Mouse (Mus musculus) forebrain, embryonic 15.5 days (tissue): ENCODE measurements around the gene Dusp6. TPM values are rescaled to one million over a fixed set of nuclear protein-coding genes. Genes with fewer than 3 reads are reported as not detected.

Experiments
- ATAC-seq: fragments of 200-750 bp; cut with Nextera tagmentation; replicated peaks from 2 replicates; pipeline ENCODE4 v1.8.0; 2017; ENCODE audit warnings: mild to moderate bottlenecking, moderate TSS enrichment, moderate library complexity
- H3K27ac ChIP-seq: fragments of 300-500 bp; sonication (generic); replicated peaks from 2 replicates; pipeline ENCODE4 v1.5.1; 2015; ENCODE audit warnings: mild to moderate bottlenecking, inconsistent platforms
- H3K27me3 ChIP-seq: fragments of 300-500 bp; sonication (generic); 2 replicates; pipeline ENCODE4 v1.6.1; 2015; ENCODE audit warnings: inconsistent platforms
- H3K36me3 ChIP-seq: fragments of 300-500 bp; sonication (generic); 2 replicates; pipeline ENCODE4 v1.6.1; 2015; ENCODE audit warnings: mild to moderate bottlenecking, inconsistent platforms
- H3K4me1 ChIP-seq: fragments of 300-500 bp; sonication (generic); 2 replicates; pipeline ENCODE4 v1.6.1; 2015; ENCODE audit warnings: inconsistent platforms
- H3K4me2 ChIP-seq: fragments of 300-500 bp; sonication (generic); replicated peaks from 2 replicates; pipeline ENCODE4 v1.6.1; 2015; ENCODE audit warnings: mild to moderate bottlenecking, inconsistent platforms
- H3K4me3 ChIP-seq: fragments of 300-500 bp; sonication (generic); 2 replicates; pipeline ENCODE4 v1.5.1; 2015; ENCODE audit warnings: mild to moderate bottlenecking, inconsistent platforms
- H3K9ac ChIP-seq: fragments of 300-500 bp; sonication (generic); replicated peaks from 2 replicates; pipeline ENCODE4 v1.6.1; 2015; ENCODE audit warnings: mild to moderate bottlenecking, inconsistent platforms
- H3K9me3 ChIP-seq: fragments of 300-500 bp; sonication (generic); 2 replicates; pipeline ENCODE4 v1.6.1; 2016; ENCODE audit warnings: inconsistent platforms
- WGBS: fragments of 180-500 bp; shearing (Covaris S2); methylation state at CpG from one replicate; pipeline ENCODE4 v1.1.7; 2015; ENCODE audit warnings: mixed read lengths; 5-methylcytosine and 5-hydroxymethylcytosine counted together
- polyA plus RNA-seq: library from polyadenylated mRNA; unstranded; fragments of >200 nt; fragmentation: Nextera tagmentation; extraction: Ambion mirVana; gene quantifications from 2 replicates; pipeline ENCODE4 v1.2.1, GENCODE M21; 2015

The Dusp6 gene
- polyA plus RNA-seq, 1 experiment from 2014 or later = 36.4 TPM

DNA sequence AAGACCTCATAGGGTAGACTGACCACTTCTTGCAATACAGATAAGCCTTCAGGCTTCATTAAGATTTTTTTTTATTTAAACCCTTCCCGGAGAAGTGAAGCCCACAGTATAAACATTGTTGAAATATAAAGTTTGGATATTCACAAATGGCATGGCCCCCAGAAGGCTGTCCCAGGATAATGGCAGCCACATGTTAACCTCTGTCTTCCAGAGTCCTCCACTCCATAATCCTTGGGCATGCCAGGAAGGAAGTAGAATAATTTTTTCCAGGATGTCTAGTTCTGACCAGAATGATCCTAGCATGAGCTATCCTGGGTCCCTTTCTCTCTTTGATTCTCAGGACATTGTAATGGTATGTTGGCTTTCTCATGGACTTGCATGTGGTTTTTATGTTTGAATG, 4.6 kb downstream of the Dusp6 start:
- Histone ChIP-seq H3K9ac (no peak overlapping the region), H3K4me3 (no peak overlapping the region), H3K36me3 (no peaks in the 10 kb centered on the region), H3K27ac (no peak overlapping the region), H3K4me1 (peaks cover 45% of the 10 kb centered on the region), H3K27me3 (peaks cover 11% of the 10 kb centered on the region; the same call in 1 of the 2 replicates), H3K9me3 (no peaks in the 10 kb centered on the region), H3K4me2 (0 out of 2 replicates have a peak overlapping the region, but pooled peaks have one; percentile 2)
- no peak for ATAC-seq
- 66% methylated on average over 1 of the region's 1 CpGs for WGBS

GRCm38 (mm10) chr10:99268421-99269300, 5.6 kb downstream of the Dusp6 start:
- Histone ChIP-seq H3K36me3 (no peaks in the 10 kb centered on the region), H3K4me2 (peak overlapping the region; percentile 19; the same call in 1 of the 2 replicates), H3K9ac (peak overlapping the region; percentile 10; the same call in 1 of the 2 replicates), H3K27ac (peak overlapping the region; percentile 59), H3K4me3 (no peak overlapping the region), H3K27me3 (peaks cover 11% of the 10 kb centered on the region; the same call in 1 of the 2 replicates), H3K9me3 (no peaks in the 10 kb centered on the region), H3K4me1 (peaks cover 45% of the 10 kb centered on the region)
- peak; percentile 54; the same call in 1 of the 2 replicates for ATAC-seq
- WGBS = 14% methylated on average over 19 of the region's 19 CpGs

DNA sequence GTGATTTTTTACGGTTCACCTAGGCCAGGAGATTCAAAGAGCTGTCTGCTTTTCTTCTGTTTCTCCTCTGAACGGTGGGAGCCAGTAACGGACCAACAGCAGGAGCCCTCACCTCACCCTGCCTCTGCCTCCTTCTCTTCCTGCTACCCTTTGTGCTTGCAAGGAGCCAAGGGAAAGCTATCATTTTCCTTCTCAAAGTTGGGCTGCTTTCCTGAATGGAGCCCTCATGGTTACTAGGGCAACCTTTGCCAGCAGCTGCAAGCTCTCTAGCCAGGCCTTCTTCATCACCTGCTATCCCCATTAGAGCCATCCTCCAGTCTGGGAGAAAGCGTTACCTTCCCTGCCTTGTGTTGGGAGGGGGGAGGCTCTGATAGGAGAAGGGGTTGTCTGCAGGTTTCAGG, 6.3 kb downstream of the Dusp6 start:
- WGBS = 3% methylated on average over 4 of the region's 4 CpGs
- H3K27ac ChIP-seq = peak overlapping the region; percentile 59
- H3K4me2 ChIP-seq = no peak overlapping the region
- H3K36me3 ChIP-seq = no peaks in the 10 kb centered on the region
- H3K4me1 ChIP-seq = peaks cover 39% of the 10 kb centered on the region
- H3K4me3 ChIP-seq = no peak overlapping the region
- peak; percentile 56 for ATAC-seq
- no peaks in the 10 kb centered on the region for H3K9me3 ChIP-seq
- H3K27me3 ChIP-seq = peaks cover 11% of the 10 kb centered on the region; the same call in 1 of the 2 replicates
- peak overlapping the region; percentile 10; the same call in 1 of the 2 replicates for H3K9ac ChIP-seq

- Histone ChIP-seq H3K9ac (no peak overlapping the region), H3K9me3 (no peaks in the 10 kb centered on the region), H3K4me2 (no peak overlapping the region), H3K27me3 (peaks cover 7% of the 10 kb centered on the region; the same call in 1 of the 2 replicates), H3K27ac (peak overlapping the region; percentile 59; the same call in 1 of the 2 replicates), H3K4me1 (peaks cover 35% of the 10 kb centered on the region), H3K4me3 (no peak overlapping the region), H3K36me3 (no peaks in the 10 kb centered on the region)
- WGBS = 43% methylated on average over 6 of the region's 6 CpGs
- ATAC-seq = no peak
Observed at GRCm38 (mm10) chr10:99269704-99270103, 6.7 kb downstream of the Dusp6 start.

GRCm38 (mm10) chr10:99270406-99270805, 7.4 kb downstream of the Dusp6 start:
- H3K27ac ChIP-seq = no peak overlapping the region
- WGBS = 45% methylated on average over 10 of the region's 10 CpGs
- ATAC-seq = no peak
- H3K9ac ChIP-seq = no peak overlapping the region
- no peak overlapping the region for H3K4me3 ChIP-seq
- H3K36me3 ChIP-seq = no peaks in the 10 kb centered on the region
- H3K27me3 ChIP-seq = peaks cover 6% of the 10 kb centered on the region; the same call in 1 of the 2 replicates
- no peak overlapping the region for H3K4me2 ChIP-seq
- H3K4me1 ChIP-seq = peaks cover 29% of the 10 kb centered on the region
- no peaks in the 10 kb centered on the region for H3K9me3 ChIP-seq

- Histone ChIP-seq H3K9me3 (no peaks in the 10 kb centered on the region), H3K4me2 (no peak overlapping the region), H3K9ac (no peak overlapping the region), H3K36me3 (no peaks in the 10 kb centered on the region), H3K4me1 (peaks cover 23% of the 10 kb centered on the region), H3K27ac (no peak overlapping the region), H3K4me3 (no peak overlapping the region), H3K27me3 (peaks cover 5% of the 10 kb centered on the region; the same call in 1 of the 2 replicates)
- no peak for ATAC-seq
- 81% methylated on average over 11 of the region's 11 CpGs for WGBS
Observed at GRCm38 (mm10) chr10:99271016-99271415, 8.0 kb downstream of the Dusp6 start.

DNA sequence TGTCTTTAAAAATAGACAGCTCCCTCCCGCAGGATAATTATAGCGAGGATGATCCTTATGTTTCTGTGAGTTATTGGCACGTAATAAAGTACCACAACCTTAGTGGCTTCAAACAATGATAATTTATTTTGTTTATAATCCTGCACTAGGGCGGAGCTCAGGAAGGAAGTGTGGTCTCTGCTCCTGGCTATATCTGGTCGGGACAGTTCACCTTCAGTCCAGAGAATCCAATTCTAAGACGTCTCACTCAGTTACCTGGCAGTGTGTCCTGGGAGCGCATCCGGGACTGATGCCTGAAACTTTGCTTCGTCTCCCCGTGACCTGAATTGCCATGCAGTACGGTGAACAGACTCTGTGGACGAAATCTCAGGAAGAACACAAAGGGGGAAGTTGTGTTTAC, 10.0 kb downstream of the Dusp6 start:
- H3K27me3 ChIP-seq = no peaks in the 10 kb centered on the region
- H3K4me2 ChIP-seq = no peak overlapping the region
- H3K27ac ChIP-seq = no peak overlapping the region
- 88% methylated on average over 12 of the region's 12 CpGs for WGBS
- no peak overlapping the region for H3K9ac ChIP-seq
- H3K4me1 ChIP-seq = peaks cover 16% of the 10 kb centered on the region
- H3K4me3 ChIP-seq = no peak overlapping the region
- H3K36me3 ChIP-seq = no peaks in the 10 kb centered on the region
- no peak for ATAC-seq
- no peaks in the 10 kb centered on the region for H3K9me3 ChIP-seq

DNA sequence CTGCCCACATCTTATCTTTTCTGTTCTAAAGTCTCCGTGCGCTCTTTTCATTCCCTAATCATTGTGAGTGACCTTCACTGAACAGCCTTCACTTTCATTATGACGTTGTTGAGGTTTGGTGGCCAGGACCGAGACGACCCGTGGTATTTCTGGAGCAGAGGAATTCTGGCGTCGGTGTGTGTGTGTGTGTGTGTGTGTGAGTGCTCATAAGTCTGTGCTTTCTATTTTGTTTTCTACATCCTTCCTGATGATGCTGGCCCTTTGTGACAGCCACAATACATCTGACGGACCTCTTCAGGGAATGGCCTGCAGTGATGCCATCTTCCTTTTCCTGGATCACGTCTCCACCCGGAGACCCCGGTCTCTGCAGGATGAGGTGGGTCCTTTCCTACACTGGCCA, 11.6 kb downstream of the Dusp6 start:
- Histone ChIP-seq H3K4me2 (no peak overlapping the region), H3K27me3 (no peaks in the 10 kb centered on the region), H3K9ac (no peak overlapping the region), H3K4me1 (no peaks in the 10 kb centered on the region), H3K27ac (no peak overlapping the region), H3K4me3 (no peak overlapping the region), H3K9me3 (no peaks in the 10 kb centered on the region), H3K36me3 (no peaks in the 10 kb centered on the region)
- no peak for ATAC-seq
- 93% methylated on average over 12 of the region's 12 CpGs for WGBS

DNA sequence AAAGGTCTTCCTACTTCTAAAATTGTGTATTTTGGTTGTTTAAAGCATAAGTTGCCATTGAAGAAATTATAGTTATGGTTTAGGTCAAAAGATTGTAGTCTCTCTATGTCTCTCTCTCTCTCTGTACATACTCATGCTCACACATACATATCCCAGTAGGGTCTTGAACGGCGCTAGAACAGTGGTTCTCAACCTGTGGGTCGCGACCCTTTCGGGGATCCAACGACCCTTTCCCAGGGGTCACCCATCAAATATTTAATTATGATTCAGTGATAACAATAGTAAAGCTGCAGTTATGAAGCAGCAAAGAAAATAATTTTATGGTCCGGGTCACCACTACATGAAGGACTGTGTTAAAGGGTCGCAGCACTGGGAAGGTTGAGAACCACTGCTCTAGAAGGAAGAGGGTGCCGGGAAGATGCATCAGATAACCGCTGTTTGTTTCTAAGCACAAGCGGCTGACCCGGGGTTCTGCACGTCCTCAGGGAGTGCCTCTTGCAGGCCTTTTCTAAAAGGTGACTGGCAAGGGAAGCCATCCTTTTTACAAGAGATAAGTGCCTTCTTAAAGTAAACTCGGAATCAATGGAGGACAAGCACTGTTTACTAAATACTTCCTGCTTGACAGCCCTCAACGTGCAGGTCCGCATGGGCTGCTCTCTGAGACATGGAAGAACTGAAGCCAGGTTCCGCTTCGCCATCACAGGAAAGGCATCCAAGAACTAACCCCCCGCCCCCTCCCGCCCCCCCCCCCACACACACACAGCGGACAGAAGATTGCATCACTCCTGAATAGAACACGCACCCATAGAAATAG, 16.2 kb downstream of the Dusp6 start:
- WGBS = 83% methylated on average over 22 of the region's 22 CpGs
- Histone ChIP-seq H3K4me3 (no peak overlapping the region), H3K9me3 (no peaks in the 10 kb centered on the region), H3K27me3 (no peaks in the 10 kb centered on the region), H3K9ac (no peak overlapping the region), H3K4me2 (no peak overlapping the region), H3K4me1 (no peaks in the 10 kb centered on the region), H3K27ac (no peak overlapping the region), H3K36me3 (no peaks in the 10 kb centered on the region)
- no peak for ATAC-seq

- H3K4me1 ChIP-seq = no peaks in the 10 kb centered on the region
- H3K4me2 ChIP-seq = no peak overlapping the region
- no peak overlapping the region for H3K27ac ChIP-seq
- WGBS = 92% methylated on average over 10 of the region's 10 CpGs
- no peaks in the 10 kb centered on the region for H3K36me3 ChIP-seq
- no peak for ATAC-seq
- H3K4me3 ChIP-seq = no peak overlapping the region
- no peak overlapping the region for H3K9ac ChIP-seq
- no peaks in the 10 kb centered on the region for H3K27me3 ChIP-seq
- H3K9me3 ChIP-seq = no peaks in the 10 kb centered on the region
Observed at GRCm38 (mm10) chr10:99283981-99284385, 21.0 kb downstream of the Dusp6 start.

GRCm38 (mm10) chr10:99284918-99285317, 21.9 kb downstream of the Dusp6 start:
- no peak for ATAC-seq
- Histone ChIP-seq H3K27ac (no peak overlapping the region), H3K4me2 (no peak overlapping the region), H3K9me3 (no peaks in the 10 kb centered on the region), H3K9ac (no peak overlapping the region), H3K27me3 (no peaks in the 10 kb centered on the region), H3K36me3 (no peaks in the 10 kb centered on the region), H3K4me3 (no peak overlapping the region), H3K4me1 (no peaks in the 10 kb centered on the region)
- 82% methylated on average over 9 of the region's 9 CpGs for WGBS

- no peak overlapping the region for H3K9ac ChIP-seq
- ATAC-seq = no peak
- no peaks in the 10 kb centered on the region for H3K36me3 ChIP-seq
- no peak overlapping the region for H3K4me2 ChIP-seq
- H3K27ac ChIP-seq = no peak overlapping the region
- H3K4me1 ChIP-seq = no peaks in the 10 kb centered on the region
- no peak overlapping the region for H3K4me3 ChIP-seq
- WGBS = 38% methylated on average over 8 of the region's 8 CpGs
- no peaks in the 10 kb centered on the region for H3K9me3 ChIP-seq
- H3K27me3 ChIP-seq = no peaks in the 10 kb centered on the region
Observed at GRCm38 (mm10) chr10:99285759-99286158, 22.7 kb downstream of the Dusp6 start.
